Mouse (Mus musculus): ENCODE data around the gene Ccdc87.

DNA sequence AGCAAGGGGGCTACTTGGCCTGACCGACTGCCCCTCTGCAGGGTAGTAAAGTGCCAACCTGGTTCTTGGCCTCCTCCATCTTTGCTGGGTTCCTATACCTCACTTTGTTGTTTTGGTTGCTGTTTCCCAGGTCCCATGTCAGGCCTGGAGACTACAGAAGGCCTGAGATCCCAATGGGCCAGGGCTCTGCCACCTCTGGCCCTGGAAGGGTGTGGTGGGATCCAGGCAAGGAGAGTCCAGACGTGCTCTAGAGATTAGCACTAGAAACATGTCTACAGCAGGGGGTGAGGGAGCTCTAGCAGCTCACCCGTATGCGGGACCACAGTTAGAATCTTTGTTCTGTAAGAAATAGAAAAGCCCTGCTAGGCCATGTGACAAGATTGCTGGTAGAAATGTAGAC lies 44.8 kb downstream of the Ccdc87 start:
- no peak for TF ChIP-seq CTCF (IDR thresholded peaks at IDR 0.05; ENCODE audit: insufficient read depth, low read length)
- TF ChIP-seq POLR2A (IDR thresholded peaks at IDR 0.05; ENCODE audit: borderline replicate concordance, extremely low read depth, low read depth, low read length) = no peak
